Mouse (Mus musculus) kidney, adult 2 months (tissue): ENCODE measurements around the gene Paqr5.

Experiments
- CTCF ChIP-seq: fragments of 200-500 bp; conservative IDR thresholded peaks from 2 replicates; pipeline ENCODE4 v1.5.1; 2011; ENCODE audit warnings: low read depth, mild to moderate bottlenecking, control low read depth, low read length, moderate library complexity, mixed read lengths; ENCODE audit not compliant: insufficient read depth, insufficient read length
- POLR2A ChIP-seq: fragments of 200-500 bp; IDR thresholded peaks from one replicate; pipeline ENCODE4 v1.6.1; 2011; ENCODE audit warnings: low read depth, low read length, control low read depth

DNA sequence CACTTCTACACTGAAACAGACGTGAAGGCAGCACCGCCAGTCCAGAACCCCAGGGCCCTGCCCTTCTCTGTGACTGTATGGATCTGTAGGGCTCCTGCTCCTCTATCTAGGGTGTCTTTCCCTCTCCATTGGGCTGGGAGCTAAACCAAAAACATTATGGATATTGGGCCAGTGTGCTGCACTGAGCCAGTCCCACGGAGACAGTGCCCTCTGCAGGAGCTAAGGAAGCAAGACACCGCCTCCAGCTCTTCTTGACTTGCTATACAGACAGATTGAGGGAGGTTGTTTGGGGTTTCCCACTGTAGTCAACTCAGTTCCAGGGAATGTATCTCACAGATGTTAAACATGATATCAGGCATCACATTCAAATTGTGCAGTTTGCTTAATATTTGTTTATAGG, 24.1 kb upstream of the Paqr5 start:
- TF ChIP-seq POLR2A, result no peak
- TF ChIP-seq CTCF, result peak; percentile 78
